Mouse (Mus musculus) limb, embryonic 14.5 days (tissue): ENCODE measurements around the gene Map3k9. TPM values are rescaled to one million over a fixed set of nuclear protein-coding genes. Genes with fewer than 3 reads are reported as not detected.

Experiments
- ATAC-seq: fragments of 200-750 bp; cut with Nextera tagmentation; 2 replicates; pipeline ENCODE4 v1.8.0; 2017; ENCODE audit warnings: low read depth, moderate number of reproducible peaks, moderate TSS enrichment; ENCODE audit not compliant: low FRiP score
- DNase-seq: peaks from one replicate; pipeline ENCODE4 v3.0.0-alpha.2; 2015; ENCODE audit warnings: low spot score
- H3K27ac ChIP-seq: fragments of 300-500 bp; sonication (generic); replicated peaks from 2 replicates; pipeline ENCODE4 v1.5.1; 2014; ENCODE audit warnings: low read depth, mild to moderate bottlenecking, low read length, moderate library complexity, mixed read lengths
- H3K27me3 ChIP-seq: fragments of 300-500 bp; sonication (generic); 2 replicates; pipeline ENCODE4 v1.6.1; 2014; ENCODE audit warnings: low read length, mixed read lengths; ENCODE audit not compliant: control insufficient read depth, insufficient read depth
- H3K36me3 ChIP-seq: fragments of 300-500 bp; sonication (generic); 2 replicates; pipeline ENCODE4 v1.6.1; 2014; ENCODE audit warnings: mild to moderate bottlenecking, low read length, moderate library complexity, mixed read lengths; ENCODE audit not compliant: control insufficient read depth, insufficient read depth
- H3K4me1 ChIP-seq: fragments of 300-500 bp; sonication (generic); 2 replicates; pipeline ENCODE4 v1.6.1; 2014; ENCODE audit warnings: antibody characterized with exemption, low read length, mixed read lengths; ENCODE audit not compliant: control insufficient read depth, insufficient read depth
- H3K4me2 ChIP-seq: fragments of 300-500 bp; sonication (generic); replicated peaks from 2 replicates; pipeline ENCODE4 v1.6.1; 2014; ENCODE audit warnings: low read depth, mild to moderate bottlenecking, low read length, moderate library complexity; ENCODE audit not compliant: severe bottlenecking
- H3K4me3 ChIP-seq: fragments of 300-500 bp; sonication (generic); replicated peaks from 2 replicates; pipeline ENCODE4 v1.5.1; 2014; ENCODE audit warnings: low read length
- H3K9ac ChIP-seq: fragments of 300-500 bp; sonication (generic); 2 replicates; pipeline ENCODE4 v1.6.1; 2014; ENCODE audit warnings: mild to moderate bottlenecking, low read depth, low read length, moderate library complexity; ENCODE audit not compliant: severe bottlenecking
- H3K9me3 ChIP-seq: fragments of 300-500 bp; sonication (generic); 2 replicates; pipeline ENCODE4 v1.6.1; 2016; ENCODE audit warnings: low read length; ENCODE audit not compliant: control insufficient read depth
- POLR2A ChIP-seq: fragments of 200-500 bp; IDR thresholded peaks from 2 replicates; pipeline ENCODE4 v1.8.0; 2012; ENCODE audit warnings: inconsistent platforms, mild to moderate bottlenecking, moderate library complexity, borderline replicate concordance; ENCODE audit not compliant: insufficient read depth, insufficient read length; ENCODE audit errors: extremely low read depth
- WGBS: fragments of 180-500 bp; shearing (Covaris S2); extraction: QIAGEN DNeasy Blood & Tissue Kit; methylation state at CpG from one replicate; pipeline ENCODE4 v1.1.7; 2014; 5-methylcytosine and 5-hydroxymethylcytosine counted together
- polyA plus RNA-seq, 2 experiments: library from polyadenylated mRNA; depleted of rRNA in 1 of 2; stranded (reverse) in 1 of 2; unstranded in 1 of 2; fragments of >200 nt; fragmentation: Nextera tagmentation in 1 of 2; extraction: Ambion mirVana in 1 of 2; gene quantifications; 2 replicates each; pipeline versions ENCODE4 v1.2.1 to v1.2.3; 2012 to 2014

The Map3k9 gene
- polyA plus RNA-seq, 2 experiments, result 0.87 to 1.5 TPM

DNA sequence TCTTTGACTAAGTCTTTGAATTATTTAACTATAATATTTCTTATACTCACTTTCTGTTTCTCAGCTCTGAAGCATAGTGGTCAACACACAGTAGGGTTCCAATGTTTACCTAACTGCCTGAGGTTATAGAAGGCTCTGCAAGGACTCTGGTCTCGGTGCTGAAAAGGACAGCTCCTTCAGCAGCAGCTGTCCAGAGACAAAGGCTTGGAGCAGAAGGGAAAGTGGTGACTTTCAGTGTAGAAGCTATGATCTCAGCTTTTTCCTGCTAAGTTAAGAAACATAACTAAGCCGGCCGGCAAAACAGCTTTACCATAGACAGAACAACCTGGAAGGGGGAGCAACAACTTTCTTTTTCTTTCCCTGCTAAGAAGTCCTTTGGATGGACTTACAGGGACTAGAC is 4.8 kb downstream of the Map3k9 start:
- DNase-seq (peak; percentile 73), ATAC-seq (no peak)
- TF ChIP-seq POLR2A, result no peak
- Histone ChIP-seq H3K27me3 (peaks cover 20% of the 10 kb centered on the region), H3K4me3 (no peak overlapping the region), H3K36me3 (no peaks in the 10 kb centered on the region), H3K4me2 (no peak overlapping the region), H3K9me3 (no peaks in the 10 kb centered on the region), H3K27ac (no peak overlapping the region), H3K9ac (no peak overlapping the region), H3K4me1 (peaks cover 4% of the 10 kb centered on the region; the same call in 1 of the 2 replicates)
- WGBS, result 32% methylated on average over 3 of the region's 3 CpGs

DNA sequence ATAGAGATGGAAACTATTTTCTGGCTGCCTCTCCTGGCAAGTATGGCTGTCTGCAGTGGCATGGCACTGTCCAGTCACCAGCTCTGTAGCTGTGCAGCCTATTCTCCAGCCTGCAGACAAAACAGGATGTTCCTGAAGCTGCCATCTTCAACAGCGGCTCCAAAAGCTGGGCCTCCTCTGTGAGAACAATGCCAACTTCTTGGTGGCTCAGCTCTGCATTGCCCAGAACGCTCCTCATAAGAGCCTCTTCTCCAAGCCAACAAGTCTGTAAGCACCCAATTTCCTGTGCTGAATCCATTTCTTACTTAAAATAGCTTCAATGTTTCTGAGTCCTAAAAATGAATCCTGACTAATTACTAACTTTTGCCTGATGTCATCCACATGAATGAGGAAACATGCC is 5.3 kb downstream of the Map3k9 start:
- no peak overlapping the region for H3K4me2 ChIP-seq
- no peaks in the 10 kb centered on the region for H3K36me3 ChIP-seq
- ATAC-seq (no peak), DNase-seq (no peak)
- WGBS, result 85% methylated on average over 2 of the region's 2 CpGs
- H3K9ac ChIP-seq, result no peak overlapping the region
- no peak overlapping the region for H3K4me3 ChIP-seq
- peaks cover 18% of the 10 kb centered on the region for H3K27me3 ChIP-seq
- H3K9me3 ChIP-seq, result no peaks in the 10 kb centered on the region
- peaks cover 4% of the 10 kb centered on the region; the same call in 1 of the 2 replicates for H3K4me1 ChIP-seq
- H3K27ac ChIP-seq, result no peak overlapping the region
- TF ChIP-seq POLR2A, result no peak

DNA sequence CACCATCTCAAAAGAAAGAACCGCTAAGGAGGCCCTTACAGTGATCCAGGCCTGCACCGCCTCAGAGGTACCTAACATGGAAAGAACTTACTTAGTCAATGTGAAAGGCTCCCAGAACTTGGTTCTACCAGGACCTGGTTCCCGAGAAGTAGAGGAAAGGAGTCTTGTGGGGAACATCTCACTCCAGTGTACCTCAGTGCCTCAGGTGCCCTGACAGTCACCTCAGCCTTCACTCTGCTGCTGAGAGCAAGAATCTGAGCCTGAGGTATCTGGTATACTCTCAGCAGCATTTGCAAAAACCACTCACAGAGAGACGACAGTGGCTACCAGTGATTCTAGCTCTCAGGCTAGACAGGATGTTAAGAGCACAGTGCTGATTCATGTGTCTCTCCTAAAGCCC is 6.8 kb downstream of the Map3k9 start:
- H3K9me3 ChIP-seq, result no peaks in the 10 kb centered on the region
- no peak overlapping the region for H3K4me2 ChIP-seq
- H3K9ac ChIP-seq, result no peak overlapping the region
- no peak overlapping the region for H3K4me3 ChIP-seq
- DNase-seq, result no peak
- no peak overlapping the region for H3K27ac ChIP-seq
- ATAC-seq, result no peak
- no peaks in the 10 kb centered on the region for H3K36me3 ChIP-seq
- H3K4me1 ChIP-seq, result no peaks in the 10 kb centered on the region
- H3K27me3 ChIP-seq, result peaks cover 6% of the 10 kb centered on the region; the same call in 1 of the 2 replicates
- no peak for TF ChIP-seq POLR2A
- 84% methylated on average over 4 of the region's 4 CpGs for WGBS

DNA sequence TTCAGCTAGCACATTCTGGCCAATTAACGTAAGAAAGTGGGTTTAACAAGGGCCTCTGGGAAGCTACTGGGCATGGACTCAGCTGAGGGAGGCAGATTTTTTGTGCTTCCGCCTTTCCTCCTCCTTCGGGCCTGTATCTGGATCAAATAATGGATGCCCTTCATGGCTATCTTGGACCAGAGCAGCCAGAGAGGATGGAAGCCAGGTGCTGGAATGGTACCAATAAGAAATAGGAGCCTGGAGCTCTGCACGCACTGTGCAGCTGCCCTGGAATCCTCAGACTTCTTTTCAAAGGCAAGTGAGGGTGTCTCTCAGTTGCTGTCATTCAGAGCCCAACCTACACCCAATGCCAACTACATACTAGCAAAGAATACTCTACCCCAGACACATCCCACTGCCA is 11.5 kb downstream of the Map3k9 start:
- Histone ChIP-seq H3K36me3 (no peaks in the 10 kb centered on the region), H3K4me1 (no peaks in the 10 kb centered on the region), H3K9me3 (no peaks in the 10 kb centered on the region), H3K9ac (no peak overlapping the region), H3K4me3 (no peak overlapping the region), H3K4me2 (no peak overlapping the region), H3K27ac (no peak overlapping the region), H3K27me3 (no peaks in the 10 kb centered on the region)
- ATAC-seq, result no peak
- TF ChIP-seq POLR2A, result no peak
- no peak for DNase-seq
- whole genome bisulfite sequencing, result 70% methylated on average over 4 of the region's 4 CpGs

DNA sequence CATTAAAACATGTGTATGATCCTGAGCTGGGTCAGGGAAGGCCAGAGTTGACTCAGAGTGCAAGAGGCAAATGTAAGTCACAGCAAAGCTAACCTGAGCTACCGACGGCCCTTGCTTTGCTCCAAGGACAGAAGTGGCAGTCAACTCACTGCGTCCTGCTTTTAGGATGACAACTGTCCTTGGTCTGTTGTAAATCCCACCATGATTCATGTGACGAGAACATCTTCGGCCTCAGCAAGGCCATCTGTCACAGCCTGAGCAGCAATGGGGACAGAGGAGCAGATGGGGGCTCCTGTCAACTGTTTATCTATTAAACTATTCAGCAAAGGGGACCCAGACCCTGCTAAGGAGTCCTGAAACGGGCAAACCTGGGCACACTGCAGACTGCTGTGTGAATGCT is 15.6 kb downstream of the Map3k9 start:
- no peaks in the 10 kb centered on the region for H3K27me3 ChIP-seq
- H3K9ac ChIP-seq, result no peak overlapping the region
- no peak overlapping the region for H3K27ac ChIP-seq
- no peak overlapping the region for H3K4me2 ChIP-seq
- 83% methylated on average over 6 of the region's 6 CpGs for WGBS
- DNase-seq, result no peak
- ATAC-seq, result no peak
- H3K4me1 ChIP-seq, result no peaks in the 10 kb centered on the region
- no peak overlapping the region for H3K4me3 ChIP-seq
- no peak for TF ChIP-seq POLR2A
- no peaks in the 10 kb centered on the region for H3K36me3 ChIP-seq
- H3K9me3 ChIP-seq, result no peaks in the 10 kb centered on the region

DNA sequence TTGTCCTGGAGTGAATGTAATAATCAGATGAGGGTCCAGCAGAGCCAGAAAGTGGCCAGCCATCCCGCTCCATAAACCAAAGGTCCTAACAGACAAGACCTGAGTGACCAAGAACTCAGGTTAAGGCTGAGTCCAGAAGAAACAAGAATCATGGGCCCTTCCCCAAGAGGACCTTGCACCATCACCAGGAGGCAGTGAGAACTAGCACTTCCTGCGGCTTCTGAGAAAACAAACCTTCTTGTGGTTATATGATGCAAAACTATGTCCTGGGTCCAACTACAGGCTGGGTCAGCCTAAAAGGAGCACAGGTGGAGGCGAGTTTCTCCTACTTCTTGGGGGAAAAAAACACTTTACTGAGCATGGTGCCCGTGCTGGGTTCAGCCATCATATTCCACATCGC is 16.6 kb downstream of the Map3k9 start:
- no peak for TF ChIP-seq POLR2A
- no peak for ATAC-seq
- no peaks in the 10 kb centered on the region for H3K4me1 ChIP-seq
- H3K9me3 ChIP-seq, result no peaks in the 10 kb centered on the region
- H3K36me3 ChIP-seq, result no peaks in the 10 kb centered on the region
- H3K4me3 ChIP-seq, result no peak overlapping the region
- no peak overlapping the region for H3K27ac ChIP-seq
- no peak overlapping the region for H3K9ac ChIP-seq
- no peaks in the 10 kb centered on the region for H3K27me3 ChIP-seq
- H3K4me2 ChIP-seq, result no peak overlapping the region
- DNase-seq, result no peak
- WGBS, result 90% methylated on average over 5 of the region's 5 CpGs
